Mouse (Mus musculus) lung, adult 2 months (tissue): ENCODE measurements at regions not wholly inside any gene's neighbourhood (a gene's known extent, or its start where the extent isn't known, plus 50 kb on each side); places are given as distances from the start of the nearest gene placed in this dataset.

Experiments used
- CTCF ChIP-seq: fragments of 200-500 bp; IDR thresholded peaks from 2 replicates; pipeline ENCODE4 v1.5.1; 2011; ENCODE audit warnings: mild to moderate bottlenecking, low read length, control low read depth; ENCODE audit not compliant: insufficient read depth
- POLR2A ChIP-seq: fragments of 200-500 bp; IDR thresholded peaks from 2 replicates; pipeline ENCODE4 v1.6.1; 2011; ENCODE audit warnings: low read depth, mild to moderate bottlenecking, control low read depth, low read length, borderline replicate concordance; ENCODE audit errors: extremely low read depth

DNA sequence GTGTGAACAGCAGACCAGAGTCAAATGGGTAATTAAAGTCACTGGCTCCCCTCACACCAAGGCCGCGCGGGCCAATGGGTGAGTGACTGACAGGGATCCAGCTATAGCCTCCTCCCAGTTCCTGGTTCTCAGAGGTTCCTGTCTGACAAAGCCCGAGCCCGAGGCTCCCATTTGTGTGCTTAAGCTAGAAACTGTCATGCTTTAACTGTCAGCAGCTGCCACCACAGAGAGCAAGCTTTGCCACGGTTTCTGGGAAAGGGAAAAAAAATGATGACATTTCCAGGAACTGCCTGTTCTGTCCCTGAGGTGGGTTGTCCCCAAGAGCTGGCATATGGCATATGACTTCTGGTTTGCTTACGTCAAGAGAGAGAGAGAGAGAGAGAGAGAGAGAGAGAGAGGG lies 86.2 kb downstream of the 1810013L24Rik start:
- no peak for TF ChIP-seq CTCF
- no peak for TF ChIP-seq POLR2A
